Mouse (Mus musculus) ES-E14 (cell line): ENCODE measurements at regions not wholly inside any gene's neighbourhood (a gene's known extent, or its start where the extent isn't known, plus 50 kb on each side); places are given as distances from the start of the nearest gene placed in this dataset.

ENCODE experiments used
- DNase-seq: peaks from one replicate; pipeline ENCODE4 v3.0.0-alpha.2; 2013; ENCODE audit warnings: low read depth, low spot score
- H3K27ac ChIP-seq: 2 replicates; pipeline ENCODE4 v1.5.1; 2012; ENCODE audit warnings: low read depth, mild to moderate bottlenecking, low read length, moderate library complexity, mixed read lengths; ENCODE audit not compliant: poor library complexity, insufficient read depth, severe bottlenecking
- H3K36me3 ChIP-seq: 2 replicates; pipeline ENCODE4 v1.6.1; 2012; ENCODE audit warnings: mild to moderate bottlenecking, low read length, moderate library complexity, mixed read lengths; ENCODE audit not compliant: control insufficient read depth, poor library complexity, insufficient read depth, severe bottlenecking
- H3K4me1 ChIP-seq, 2 experiments: fragments of 150-350 bp in 1 of 2; sonication (generic) in 1 of 2; 2 replicates each; pipeline ENCODE4 v1.6.1; 2012; ENCODE audit warnings: low read length in 2 of 2, mild to moderate bottlenecking in 1 of 2, mixed read lengths in 1 of 2; ENCODE audit not compliant: control insufficient read depth in 2 of 2, insufficient read depth in 2 of 2, poor library complexity in 1 of 2
- H3K4me3 ChIP-seq, 2 experiments: fragments of 150-350 bp in 1 of 2; sonication (generic) in 1 of 2; 2 replicates each; pipeline ENCODE4 v1.5.1; 2012; ENCODE audit warnings: low read length in 2 of 2, low read depth in 1 of 2, mild to moderate bottlenecking in 1 of 2, mixed read lengths in 1 of 2; ENCODE audit not compliant: insufficient read depth in 1 of 2, poor library complexity in 1 of 2, severe bottlenecking in 1 of 2
- H3K9ac ChIP-seq: 2 replicates; pipeline ENCODE4 v1.6.1; 2012; ENCODE audit warnings: low read depth, mild to moderate bottlenecking, low read length, mixed read lengths; ENCODE audit not compliant: poor library complexity, insufficient read depth, severe bottlenecking
- H3K9me3 ChIP-seq: fragments of 150-350 bp; sonication (generic); 2 replicates; pipeline ENCODE4 v1.6.1; 2012; ENCODE audit warnings: low read depth, mild to moderate bottlenecking, low read length; ENCODE audit not compliant: control insufficient read depth, insufficient read depth
- CHD2 ChIP-seq: IDR thresholded peaks from 2 replicates; pipeline ENCODE4 v1.6.1; 2014; ENCODE audit warnings: mild to moderate bottlenecking, low read depth, low read length, inconsistent platforms
- HCFC1 ChIP-seq: IDR thresholded peaks from 2 replicates; pipeline ENCODE4 v1.6.1; 2012; ENCODE audit warnings: low read length, inconsistent platforms, borderline replicate concordance; ENCODE audit not compliant: insufficient read depth
- MAFK ChIP-seq: IDR thresholded peaks from 2 replicates; pipeline ENCODE4 v1.6.1; 2014; ENCODE audit warnings: mild to moderate bottlenecking, low read depth, low read length, inconsistent platforms; ENCODE audit not compliant: insufficient read depth
- ZC3H11A ChIP-seq: IDR thresholded peaks from 2 replicates; pipeline ENCODE4 v1.6.1; 2012; ENCODE audit warnings: low read depth, mild to moderate bottlenecking, inconsistent platforms, low read length, borderline replicate concordance
- ZNF384 ChIP-seq: IDR thresholded peaks from 2 replicates; pipeline ENCODE4 v1.6.1; 2012; ENCODE audit warnings: low read depth, low read length, inconsistent platforms
- in situ Hi-C, 2 experiments: fragments of 600-800 bp; cut with MboI; formaldehyde crosslinking; loops; one replicate each; pipeline ENCODE4 v1.15.1; 2025; ENCODE audit warnings: low sequenced_read_pairs in 2 of 2, inconsistent platforms in 1 of 2; ENCODE audit not compliant: unreplicated experiment in 2 of 2

DNA sequence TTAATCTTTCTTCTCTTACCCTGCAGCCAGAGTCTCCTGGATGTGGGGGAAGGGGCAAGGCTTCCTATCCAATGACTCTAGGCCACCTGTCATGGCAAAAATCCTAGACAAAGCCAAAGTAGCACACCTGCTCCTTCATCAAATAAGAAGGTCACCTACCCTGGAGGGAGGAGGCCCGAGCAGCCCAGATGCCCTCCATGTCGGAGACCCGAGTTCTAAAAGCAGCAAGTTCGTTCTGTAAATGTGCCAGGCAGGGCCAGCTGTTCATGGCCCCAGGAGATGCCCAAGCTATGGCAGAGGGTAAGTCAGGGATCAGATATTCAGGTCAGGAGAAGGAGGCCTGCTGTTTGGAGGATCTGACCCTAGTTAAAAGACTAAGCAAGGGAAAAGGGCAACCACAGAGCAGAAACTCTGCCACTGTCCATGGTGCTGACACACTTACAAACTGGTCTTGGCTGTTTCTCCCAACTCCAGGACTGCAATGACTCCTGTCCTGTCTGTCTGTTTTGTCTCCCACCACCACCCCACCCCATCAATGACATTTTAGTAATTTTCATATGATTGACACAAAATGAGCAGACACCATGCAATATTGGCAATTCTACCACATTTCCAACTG lies 125.9 kb downstream of the Tmem132e start:
- in situ Hi-C loops: no loop called here
- Histone ChIP-seq H3K36me3 (no peaks in the 10 kb centered on the region), H3K9me3 (no peaks in the 10 kb centered on the region), H3K4me1 (no peaks in the 10 kb centered on the region), H3K27ac (no peak overlapping the region), H3K4me3 (no peak overlapping the region), H3K9ac (no peak overlapping the region)
- TF ChIP-seq ZC3H11A (no peak), CHD2 (no peak), HCFC1 (no peak), MAFK (no peak), ZNF384 (no peak)
- peak; percentile 44 for DNase-seq

DNA sequence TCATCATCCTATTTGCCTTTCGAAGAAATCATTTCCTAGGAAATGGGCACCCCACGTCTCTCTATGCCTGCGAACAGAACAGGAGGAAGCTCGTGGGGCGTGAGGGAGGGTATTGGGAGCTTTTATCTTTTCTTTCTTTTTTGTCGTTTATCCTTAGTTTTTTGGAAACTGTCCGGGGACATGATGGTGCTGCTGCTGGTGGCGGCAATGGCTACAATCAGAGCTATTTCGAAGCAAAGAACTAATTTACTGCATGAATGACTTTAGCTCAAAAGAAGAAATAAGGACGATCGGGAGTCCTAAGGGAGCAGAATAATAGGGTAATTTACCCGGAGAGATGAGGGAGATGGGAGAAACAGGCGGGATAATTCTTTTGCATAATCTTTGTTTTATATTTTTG lies 119.9 kb downstream of the Tmem132e start:
- Histone ChIP-seq H3K4me1 (no peaks in the 10 kb centered on the region), H3K9ac (no peak overlapping the region), H3K9me3 (no peaks in the 10 kb centered on the region), H3K36me3 (no peaks in the 10 kb centered on the region), H3K4me3 (no peak overlapping the region), H3K27ac (no peak overlapping the region)
- TF ChIP-seq MAFK: no peak
- no peak for TF ChIP-seq ZNF384
- no peak for TF ChIP-seq CHD2
- TF ChIP-seq HCFC1: no peak
- TF ChIP-seq ZC3H11A: no peak
- in situ Hi-C loops: no loop called here
- DNase-seq: no peak
